Mouse (Mus musculus): Measurements from ENCODE around the gene Wif1.

The Wif1 gene

DNA sequence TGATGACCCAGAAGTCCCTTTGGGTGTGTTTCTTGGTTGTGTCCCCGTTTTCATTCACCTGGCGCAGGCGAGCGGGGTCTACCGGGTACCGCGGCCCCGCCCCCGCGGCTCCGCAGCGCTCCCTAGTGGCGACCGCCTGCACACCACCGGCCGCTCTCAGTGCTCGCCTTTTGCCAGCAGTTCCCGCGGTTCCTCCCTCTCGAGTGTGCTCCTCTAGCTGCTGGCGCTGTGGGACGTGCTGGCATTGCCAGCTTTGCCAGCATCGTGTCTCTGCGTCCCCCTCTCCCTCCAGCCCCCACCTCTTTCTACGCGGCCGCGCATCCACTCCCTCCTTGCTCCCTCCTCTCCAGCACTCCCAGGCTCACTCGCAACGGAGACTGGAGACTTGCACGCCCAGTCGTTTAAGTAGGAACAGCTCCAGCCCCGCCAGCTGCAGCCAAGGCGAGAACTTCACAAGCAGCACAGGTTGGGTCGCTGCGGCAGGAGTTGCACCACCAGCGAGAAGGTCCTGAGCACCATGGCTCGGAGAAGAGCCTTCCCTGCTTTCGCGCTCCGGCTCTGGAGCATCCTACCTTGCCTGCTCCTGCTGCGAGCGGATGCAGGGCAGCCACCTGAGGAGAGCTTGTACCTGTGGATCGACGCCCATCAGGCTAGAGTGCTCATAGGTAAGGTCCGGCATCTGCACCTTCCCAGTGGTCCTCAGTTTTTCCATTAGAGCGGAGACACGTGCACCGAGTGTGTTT lies at the start of gene Wif1:
TSS of gene Wif1 (plus strand) at position 135 of the 743 bp plus-strand sequence.
- DNase-seq, result peak; percentile 58

DNA sequence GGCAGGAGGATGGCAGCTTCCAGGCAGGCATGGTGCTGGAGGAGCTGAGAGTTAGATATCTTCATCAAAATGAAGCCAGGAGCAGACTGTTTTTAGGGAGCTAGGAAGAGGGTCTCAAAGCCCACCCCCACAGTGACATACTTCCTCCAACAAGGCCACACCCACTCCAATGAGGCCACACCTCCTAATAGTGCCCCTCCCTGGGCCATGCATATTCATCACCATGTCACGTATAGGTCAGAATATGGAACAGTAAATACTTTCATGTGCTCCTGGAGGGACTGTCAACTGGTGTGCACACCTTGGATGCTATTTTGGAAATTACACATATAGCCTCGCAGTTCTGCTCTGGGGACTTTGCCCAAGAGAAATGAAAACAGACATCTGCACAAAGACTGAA lies 31.6 kb upstream of the Wif1 start:
- no peak for DNase-seq

DNA sequence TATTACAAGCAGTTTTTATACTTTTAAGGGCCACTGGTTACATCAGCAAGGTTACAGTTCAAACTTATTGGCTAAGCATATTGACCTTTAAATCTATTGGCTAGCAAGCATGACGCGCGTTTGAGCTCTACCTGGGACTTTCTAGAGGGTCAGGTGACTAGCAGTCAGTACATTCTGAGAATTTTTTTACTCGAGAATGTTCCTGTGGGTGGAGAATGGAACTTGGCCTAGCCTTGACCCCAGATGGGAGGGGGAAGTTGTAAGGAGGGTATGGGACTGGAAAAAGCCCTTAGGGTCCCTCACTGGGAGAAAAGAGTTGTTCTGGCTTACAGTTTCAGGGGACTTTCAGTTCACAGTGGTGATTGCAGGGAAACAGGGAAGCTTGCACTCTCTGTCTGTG lies 22.3 kb upstream of the Wif1 start:
- DNase-seq, result no peak

DNA sequence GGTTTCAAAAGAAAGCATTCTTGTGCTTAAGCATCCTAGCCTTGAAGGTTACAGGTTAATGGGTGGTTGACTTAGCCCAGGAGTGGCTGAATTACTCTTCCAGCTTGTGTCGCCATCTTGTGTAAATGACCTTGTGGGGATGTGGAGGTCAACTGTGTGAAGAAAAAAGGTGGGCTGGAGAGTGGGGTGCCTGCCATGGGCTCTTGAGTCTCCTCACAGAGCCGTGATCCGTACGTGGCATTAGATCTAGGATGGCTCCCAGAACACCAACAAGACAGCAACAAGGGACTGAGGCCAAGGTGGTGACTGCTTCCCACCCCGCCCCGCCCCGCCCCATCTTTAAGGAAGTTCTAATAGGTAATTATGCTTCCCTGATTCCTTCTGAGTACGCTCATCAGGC lies 17.5 kb upstream of the Wif1 start:
- DNase-seq, result no peak

DNA sequence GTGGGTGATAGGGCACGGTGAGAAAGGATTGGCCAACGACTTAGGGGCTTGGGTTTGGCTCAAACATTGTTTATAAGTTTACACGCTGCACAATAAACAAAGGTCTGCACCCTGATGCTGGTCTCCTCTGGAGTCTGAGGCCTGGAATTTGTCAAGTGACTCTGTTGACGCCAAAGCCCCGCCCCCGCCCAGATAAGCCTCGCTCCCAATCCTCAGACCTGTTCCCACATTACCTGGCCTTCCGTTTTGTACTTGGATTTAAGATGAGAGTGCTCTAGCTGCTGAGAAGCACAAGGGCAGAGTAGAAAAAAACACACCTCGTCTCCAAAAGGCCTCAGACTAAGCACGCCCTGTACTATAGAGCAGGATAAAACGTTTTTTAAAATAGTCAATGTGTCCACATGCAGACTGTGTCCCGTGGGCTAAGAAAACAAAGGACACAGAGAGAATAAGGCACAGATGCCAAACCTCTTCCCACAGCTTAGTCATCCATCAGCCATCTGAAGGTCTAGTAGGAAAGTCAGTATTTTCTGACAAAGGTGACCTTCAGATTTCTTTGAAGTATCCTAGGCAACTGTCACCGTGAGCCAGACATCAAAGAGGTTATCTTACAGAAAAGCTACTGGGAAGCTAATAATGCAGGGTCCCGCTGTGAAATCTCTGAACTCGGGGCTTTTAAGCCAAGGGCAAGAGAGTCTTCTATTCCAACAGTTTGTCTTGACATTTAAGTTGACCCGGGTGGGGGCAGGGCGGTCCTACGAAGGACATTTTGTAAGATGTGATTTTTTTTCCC lies 16.9 kb upstream of the Wif1 start:
- no peak for DNase-seq

DNA sequence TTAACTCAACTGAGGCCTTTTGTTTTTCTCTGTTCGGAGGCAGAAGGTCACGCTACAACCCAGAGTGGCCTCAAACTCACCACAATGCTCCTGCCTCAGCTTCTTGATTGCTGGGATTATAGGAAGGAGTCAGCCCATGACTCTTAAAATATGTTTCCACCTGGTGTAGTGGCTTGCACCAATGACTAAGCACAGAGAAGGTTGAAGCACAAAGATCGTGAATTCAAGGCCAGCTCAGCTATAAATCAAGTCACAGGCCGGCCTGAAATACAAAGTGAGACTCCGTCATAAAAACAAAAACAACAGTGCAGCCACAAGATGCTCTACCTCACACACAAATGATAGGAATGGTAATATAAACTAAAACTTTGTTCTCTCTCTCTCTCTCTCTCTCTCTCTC lies 10.8 kb upstream of the Wif1 start:
- DNase-seq, result no peak

DNA sequence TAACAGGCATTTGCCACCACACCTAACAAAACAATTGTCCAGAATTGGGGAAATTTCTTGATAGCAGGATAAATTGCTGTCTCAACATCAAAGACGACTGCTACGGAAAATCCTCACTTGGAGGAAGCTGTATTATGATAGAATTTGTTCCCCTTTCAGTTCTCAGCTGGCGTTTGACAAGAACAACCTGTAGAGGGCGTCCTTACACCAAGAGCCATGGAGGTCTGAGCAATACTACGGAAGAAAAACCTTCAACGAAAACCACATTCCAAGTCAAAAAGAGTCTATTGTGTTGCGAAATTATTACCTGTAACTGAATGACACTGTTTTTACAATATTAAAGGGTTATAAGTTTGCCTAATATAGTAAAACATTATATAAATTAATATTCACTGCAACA lies 2.0 kb upstream of the Wif1 start:
- peak; percentile 23 for DNase-seq

DNA sequence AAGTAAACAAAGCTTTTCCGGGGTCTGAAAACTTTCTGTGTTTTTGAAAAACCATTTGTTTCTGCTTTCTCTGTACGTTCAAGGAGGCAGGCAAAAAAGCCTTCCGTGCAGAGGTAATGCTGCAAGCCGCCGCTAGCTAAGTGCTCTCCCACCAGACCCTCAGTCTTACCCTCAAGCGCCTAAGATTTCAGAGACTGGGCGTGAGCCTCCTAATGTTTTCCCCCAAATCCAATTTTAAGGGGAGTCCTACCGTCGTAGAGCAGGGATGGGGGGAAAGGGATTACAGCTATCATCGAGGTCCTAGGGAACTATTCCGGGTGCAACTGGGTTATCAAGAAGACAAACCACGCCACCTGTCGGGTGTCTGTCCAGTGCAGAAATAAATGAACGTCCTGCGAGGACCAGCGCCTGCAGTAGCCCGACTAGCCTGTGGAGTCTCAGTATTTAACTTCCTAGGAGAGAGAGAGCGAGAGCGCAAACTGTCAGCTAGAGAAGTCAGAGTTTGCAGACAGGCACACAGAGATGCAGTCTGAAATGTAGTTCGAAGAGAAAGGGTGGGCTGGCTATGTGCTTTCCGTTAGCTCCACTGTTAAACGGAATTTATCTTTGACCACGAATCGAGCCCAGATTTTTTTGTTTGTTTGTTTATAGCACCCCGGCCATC lies 500 bp upstream of the Wif1 start:
- peak; percentile 40 for DNase-seq

DNA sequence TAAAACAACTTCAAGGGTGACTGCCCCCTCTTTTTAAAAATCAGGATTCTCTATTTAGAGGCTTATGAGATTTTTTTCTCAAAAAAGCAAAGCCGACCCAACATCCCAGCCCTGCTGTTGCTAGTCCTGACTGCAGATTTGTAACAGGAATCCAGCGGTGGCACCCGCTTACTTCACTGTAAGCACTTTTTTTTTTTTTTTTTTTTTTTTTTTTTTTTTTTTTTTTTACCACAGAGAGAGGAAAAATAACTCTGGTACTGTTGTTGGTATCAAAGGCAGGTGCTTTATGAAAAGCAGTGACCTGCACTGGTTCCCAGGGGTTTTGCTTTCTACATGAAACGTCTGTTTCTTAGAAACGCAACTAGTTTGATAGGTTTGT lies 798 bp downstream of the Wif1 start:
- DNase-seq, result no peak

DNA sequence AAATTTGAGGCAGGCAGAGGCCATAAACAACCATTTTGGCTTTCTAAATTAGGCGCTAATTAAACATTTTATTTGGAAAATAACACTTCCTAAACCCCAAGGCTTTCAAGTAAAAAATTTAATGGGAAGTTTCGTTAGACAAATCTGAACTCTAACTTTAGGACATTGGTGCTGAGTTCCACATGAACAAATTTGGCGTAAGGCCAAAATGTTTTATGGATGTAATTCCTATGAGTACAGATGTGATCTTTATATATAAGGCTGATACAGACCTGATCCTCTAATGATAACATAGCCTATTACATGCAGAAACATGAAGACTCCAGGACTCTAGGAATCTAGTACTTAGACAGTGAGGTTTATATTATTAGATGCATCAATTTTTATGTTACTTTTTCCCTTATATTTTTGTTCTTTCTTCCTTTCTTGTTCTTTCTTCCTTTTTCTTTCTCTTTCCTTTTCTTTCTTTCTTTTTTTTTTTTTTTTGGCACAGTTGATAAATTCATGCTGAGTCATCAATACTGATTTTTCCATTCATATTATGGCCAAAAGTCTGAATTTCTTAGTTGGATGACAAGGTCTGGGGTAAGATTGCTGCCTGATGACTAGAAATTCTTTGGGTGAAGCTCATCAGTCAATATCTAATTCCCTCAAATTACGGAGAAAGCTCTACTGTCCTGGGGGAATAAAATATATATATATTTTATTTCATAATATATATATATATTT lies 5.0 kb downstream of the Wif1 start:
- DNase-seq, result no peak

DNA sequence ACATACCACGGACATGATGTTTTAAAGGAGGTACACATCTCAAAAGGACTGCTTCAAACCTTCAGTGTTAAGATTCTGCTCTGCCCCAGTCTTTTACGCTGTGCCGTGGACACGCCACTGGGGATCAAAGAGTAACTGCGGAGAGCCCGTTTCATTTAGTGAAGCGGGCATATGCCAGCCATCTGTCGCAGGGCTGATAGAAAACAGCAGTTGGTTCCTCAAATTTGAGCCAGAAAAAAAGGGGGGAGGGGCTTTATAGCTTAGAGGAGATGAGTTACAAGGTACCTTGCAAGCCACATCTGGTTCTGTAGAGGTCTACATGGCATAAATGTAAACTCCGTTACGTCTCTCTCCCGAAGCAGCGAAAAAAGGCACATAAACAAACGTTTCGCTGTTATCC lies 7.2 kb downstream of the Wif1 start:
- no peak for DNase-seq

DNA sequence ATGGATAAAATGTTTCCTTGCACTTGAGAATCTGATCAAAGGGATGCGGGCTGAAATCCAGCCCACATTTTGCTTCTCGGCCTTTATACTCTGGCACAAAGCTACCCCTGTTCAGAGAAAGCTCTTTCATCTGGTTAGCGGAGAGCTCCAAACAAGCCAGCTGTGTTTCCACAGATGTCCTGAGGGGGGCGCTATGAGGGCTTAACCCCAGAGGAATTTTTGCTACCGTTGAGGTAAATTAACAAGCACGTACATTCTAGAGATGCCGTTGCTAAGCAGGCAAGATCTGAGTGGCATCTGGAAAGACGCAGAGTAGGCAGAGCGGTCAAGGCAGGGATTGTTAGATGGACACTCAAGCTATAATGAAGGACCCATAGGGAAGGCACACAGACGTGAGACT lies 13.7 kb downstream of the Wif1 start:
- no peak for DNase-seq

DNA sequence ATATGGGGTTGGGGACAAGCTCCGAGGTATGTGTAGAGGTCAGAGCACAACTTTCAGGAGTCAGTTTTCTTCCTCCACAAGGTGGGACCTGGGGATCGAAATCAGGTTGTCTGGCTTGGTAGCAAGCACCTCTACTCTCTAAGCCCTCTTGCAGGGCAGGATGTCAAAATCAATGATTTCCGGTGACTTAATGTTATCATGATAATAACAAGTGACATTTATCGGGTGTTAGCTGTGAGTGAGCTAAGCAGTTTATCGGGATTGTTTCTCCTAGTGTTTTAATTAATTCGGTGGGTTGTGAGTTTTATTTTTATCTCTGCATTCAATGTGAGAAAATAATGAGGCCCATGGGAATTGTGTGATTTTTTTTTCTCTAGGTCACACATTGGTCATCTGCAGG lies 18.3 kb downstream of the Wif1 start:
- DNase-seq, result no peak

DNA sequence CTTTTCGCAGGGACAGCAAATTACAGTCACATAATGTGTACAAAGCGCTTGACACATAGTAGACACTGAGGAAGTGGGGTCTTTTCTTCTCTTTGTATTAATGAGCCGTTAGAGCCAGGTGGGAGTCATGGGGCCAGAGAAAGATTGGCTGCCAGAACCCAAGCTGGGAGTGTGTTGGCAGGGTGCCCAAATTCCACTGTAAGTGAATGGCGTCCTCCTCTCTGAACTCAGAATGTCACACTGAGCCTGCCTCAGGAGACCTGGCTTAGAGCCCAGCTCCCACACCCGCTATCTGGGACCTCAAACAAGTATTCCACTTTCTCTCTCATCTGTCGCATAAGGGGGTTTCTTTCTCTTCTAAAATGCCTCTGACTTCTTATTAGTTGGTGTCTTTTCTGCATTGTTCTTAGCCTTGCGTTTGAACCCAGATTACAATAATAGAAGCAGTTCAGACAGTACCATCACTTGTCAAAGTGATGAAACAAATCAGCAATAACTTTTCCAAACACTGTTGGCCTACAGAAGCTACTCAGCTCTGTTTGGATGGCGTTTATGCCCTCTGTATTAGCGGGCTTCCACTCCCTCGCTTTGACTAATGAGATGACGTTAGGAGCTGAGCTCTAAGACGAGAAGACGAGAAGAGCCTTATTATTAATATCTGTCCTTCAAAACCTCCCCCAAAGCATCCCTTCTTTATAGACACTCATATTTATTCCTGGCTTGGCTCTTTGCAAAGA lies 21.9 kb downstream of the Wif1 start:
- peak; percentile 59 for DNase-seq

DNA sequence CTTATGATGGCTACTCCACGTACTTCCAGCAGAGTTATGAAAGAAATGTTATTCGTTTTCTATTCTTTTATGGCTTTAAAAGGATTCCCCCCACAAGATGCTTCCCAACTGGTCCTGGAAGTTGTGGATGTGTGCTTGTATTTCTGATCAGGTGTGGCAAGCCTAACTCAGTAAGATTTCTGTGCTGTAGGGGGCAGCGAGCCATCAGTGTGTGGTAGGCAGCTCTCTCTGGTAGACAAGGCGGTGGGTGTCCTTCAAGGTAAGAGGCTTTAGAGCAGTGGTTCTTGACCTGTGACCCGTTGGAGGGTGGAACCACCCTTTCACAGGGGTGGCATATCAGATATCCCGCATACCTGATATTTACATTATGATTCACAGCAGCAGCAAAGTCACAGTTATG lies 23.1 kb downstream of the Wif1 start:
- no peak for DNase-seq

DNA sequence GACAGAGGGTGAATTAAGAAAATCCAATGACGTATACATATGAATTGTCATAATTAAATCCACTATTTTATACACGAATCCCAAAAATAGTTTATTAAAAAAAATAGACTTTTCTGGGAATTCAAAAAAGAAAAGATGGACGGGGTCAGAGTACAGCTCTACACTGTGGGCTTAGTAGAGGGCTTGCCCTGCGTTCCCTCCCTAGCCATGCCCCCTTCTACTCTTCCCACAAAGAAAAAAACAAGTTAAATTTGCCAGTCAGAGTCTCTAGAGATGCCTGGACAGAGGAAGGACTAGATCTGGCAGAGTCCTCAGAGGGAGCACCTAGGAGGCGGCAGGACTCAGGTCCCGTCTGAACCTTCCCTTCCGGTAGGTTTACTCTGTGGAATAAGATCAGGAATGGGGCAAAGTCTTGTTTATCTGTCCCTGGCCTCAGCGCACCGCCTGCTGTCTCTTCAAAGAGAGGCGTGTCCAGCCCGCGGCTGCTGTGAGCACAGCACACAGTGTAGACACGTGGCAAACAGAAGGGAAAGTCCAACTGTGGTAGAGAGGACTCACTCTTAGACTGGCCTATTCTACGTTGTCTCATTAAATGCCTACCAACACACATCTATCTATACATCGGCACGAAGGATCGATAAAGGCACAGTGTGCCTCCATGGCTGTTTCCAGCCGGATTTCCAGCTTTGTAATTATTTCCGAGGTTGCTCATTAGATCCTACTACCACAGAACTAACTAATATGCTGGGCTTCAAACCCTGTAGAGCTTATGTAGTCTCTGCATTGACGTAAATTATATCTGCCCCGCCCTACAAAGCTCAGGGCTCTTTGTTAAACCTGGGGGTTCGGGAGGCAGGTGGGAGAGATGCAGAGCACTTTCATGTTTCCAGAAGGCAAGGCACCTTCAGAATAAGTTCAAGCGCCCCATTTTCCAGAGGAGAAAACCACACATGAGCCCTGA lies 25.6 kb downstream of the Wif1 start:
- no peak for DNase-seq

DNA sequence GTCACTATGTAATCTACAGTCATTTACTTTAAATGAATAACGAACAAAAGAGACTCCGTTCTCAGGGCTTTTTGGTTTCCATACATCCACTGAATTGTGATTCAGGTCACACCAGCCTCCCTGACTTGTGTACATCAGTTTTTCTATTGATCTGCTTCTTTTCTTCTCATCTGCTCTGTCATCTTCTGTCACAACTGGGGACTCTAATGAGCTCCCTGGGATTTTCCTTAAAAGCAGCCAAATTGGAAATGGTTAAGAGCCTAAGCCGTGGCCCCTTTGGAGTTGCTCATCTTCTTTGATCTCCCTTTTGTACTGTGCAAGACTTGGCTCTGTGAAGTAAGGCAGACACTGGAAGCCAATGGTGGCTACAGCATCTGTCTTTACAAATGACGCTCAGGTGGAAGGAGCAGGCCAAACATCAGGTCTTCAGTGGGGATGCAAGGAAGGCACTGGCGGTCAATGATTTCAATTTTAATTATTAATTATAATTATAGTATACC lies 27.6 kb downstream of the Wif1 start:
- DNase-seq, result no peak

DNA sequence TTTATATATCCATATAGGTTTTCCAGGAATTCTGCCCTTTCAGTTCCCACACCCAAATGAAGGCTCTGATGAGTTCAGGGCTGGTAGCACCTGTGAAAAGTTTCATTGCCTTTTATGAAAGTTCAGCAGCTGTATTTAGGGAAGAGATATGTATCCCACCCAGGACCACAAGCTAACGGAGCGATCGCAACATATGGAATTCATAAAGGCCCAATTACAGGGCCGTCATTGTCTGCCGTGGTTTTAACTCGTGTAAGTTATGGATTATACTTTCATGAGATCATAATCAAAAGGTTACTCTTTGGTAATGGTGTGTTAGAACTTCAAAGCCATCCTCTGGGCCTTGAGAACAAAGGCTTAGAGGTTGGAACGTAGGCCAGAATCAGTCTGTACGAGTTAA lies 28.9 kb downstream of the Wif1 start:
- no peak for DNase-seq

DNA sequence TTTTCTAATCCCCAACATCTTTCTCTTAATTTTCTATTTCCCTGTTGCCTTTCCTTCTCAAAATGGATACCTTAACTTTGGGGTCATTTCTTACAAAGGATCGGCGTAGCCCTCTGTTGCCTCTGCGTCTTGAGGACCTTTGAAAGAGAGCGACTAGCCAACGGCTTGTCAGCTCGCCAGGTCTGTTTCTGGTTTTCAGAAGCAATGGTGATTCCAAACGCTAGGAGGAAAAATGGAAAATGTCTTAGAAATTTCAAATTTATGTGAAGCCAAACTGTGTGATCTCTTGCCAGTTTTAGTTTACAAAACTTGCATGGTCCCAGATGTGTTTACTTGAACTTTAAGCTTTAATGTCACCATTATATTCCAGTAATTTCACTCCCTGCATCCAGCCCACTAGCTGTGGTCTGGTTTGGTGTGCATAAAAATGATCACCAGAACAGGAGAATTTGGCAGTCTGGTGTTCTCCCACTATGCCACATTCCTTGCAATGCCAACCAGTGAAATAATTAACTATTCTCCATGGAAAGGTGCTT lies 33.7 kb downstream of the Wif1 start:
- no peak for DNase-seq

DNA sequence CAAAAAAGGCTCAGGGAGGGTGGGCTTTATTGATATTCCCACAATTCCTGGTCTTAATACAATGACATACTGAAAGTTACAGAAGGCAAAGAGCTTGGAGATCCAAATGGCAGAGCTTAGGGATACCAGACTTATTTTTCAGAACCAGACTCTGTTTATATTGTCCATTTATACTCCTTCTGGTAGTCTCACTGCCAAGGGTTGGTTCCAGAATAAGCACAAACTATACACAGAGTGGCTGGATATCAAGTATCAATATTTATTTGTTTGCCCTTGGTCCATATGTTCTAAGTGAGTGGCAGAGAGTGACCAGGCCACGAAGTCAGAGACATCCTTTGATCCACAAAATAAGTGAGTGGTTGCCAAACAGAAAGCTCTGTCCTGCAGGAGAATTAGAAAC lies 34.2 kb downstream of the Wif1 start:
- no peak for DNase-seq

DNA sequence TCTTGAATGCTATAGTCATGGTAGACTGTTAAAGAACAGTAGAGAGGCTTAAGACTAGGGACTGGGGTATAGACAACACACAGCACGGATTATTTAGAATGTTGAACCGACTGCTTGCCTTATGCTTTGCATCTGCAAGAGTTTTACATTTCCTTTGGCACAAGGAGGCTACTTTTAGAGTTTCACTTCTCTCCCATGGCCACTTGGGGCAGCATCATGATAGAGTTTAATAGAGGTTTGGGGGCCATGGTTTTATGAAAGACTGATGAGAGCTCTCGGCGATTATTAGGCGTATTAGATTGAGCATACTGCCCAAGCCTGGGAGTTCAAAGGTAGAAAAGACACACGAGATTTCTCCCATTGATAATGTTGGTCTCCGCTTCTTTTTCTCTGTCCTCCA lies 37.0 kb downstream of the Wif1 start:
- DNase-seq, result no peak
